In the genomic region with DNA sequence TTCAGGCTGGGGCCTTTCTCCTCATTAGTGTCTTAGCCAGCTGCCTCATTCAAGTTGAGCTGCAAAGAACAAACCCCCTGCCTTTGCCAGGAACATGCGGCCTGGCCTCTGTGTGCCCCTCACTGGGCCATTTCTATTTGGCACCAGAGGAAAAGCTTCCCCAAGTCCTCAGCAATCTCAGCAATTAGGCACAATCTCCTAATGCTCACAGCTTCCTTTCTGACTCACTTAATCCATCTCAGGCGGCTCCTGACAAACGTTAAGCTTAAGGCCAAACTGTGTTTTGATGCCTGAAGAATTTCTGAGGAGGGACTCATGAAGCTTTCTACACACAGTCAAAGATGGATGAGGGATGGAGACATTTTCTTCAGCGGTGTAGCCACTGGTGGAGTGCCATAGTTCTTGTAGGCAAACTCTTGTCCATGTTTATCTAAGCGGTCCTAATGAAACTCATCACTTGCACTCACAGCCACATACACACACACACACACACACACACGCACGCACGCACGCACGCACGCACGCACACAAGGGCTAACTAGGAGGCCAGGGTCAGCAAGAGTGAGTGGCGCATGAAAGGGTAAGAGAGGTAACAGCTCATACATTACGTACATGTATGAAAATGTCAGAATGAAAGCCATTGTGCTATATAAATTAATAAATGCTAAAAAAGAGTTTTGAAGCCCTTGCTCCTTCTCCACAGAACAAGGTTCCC, we compare ENCODE assay signal across 15 mouse cellular contexts.
DNase-seq lines count a peak whose midpoint lies in the region; ATAC-seq and TF ChIP-seq lines count a peak whose summit lies in the region.
"Had no signal": no experiment of that assay in that cellular context is flagged by ENCODE, and none has a peak within 500 bp of the region (broad histone marks: within the 10 kb centered on the region; RNA-seq: fewer than 3 reads in every experiment).

No protein-coding gene starts in this region.

- TF ChIP-seq CTCF in ES-Bruce4 (IDR thresholded peaks at IDR 0.05; ENCODE audit: low read depth, low read length), result no peak

- no peak for TF ChIP-seq EP300 in ES-Bruce4 (IDR thresholded peaks at IDR 0.05; ENCODE audit: insufficient read depth, low read depth, low read length)

- no peak overlapping the region for H3K27ac ChIP-seq in ES-Bruce4 (ENCODE audit: insufficient read depth, low read length)
- H3K27ac ChIP-seq in forebrain, embryonic 15.5 days (replicated peaks), result no peak overlapping the region; the same call in 1 of the 2 replicates
- H3K27ac ChIP-seq: hindbrain, embryonic 14.5 days; liver, embryonic 12.5 days; midbrain, embryonic 12.5 days had no signal

- H3K4me2 ChIP-seq in forebrain, embryonic 15.5 days (replicated peaks), result no peak overlapping the region
- H3K4me2 ChIP-seq: heart, embryonic 11.5 days; hindbrain, embryonic 14.5 days; liver, embryonic 12.5 days; midbrain, embryonic 12.5 days had no signal

- intact Hi-C loops in heart, postnatal 36 days (cut with DNase I), result no loop called here
- intact Hi-C loops in left cerebral cortex, postnatal 25 days (cut with DNase I), result loop anchor here (5.0 kb wide), 1 partner anchor 63 kb away; a partner anchor contains a TSS

- H3K4me1 ChIP-seq in ES-Bruce4 (ENCODE audit: control insufficient read depth, insufficient read depth, low read length), result peaks cover 4% of the 10 kb centered on the region
- H3K4me1 ChIP-seq in forebrain, embryonic 15.5 days, result 0 out of 2 replicates have a peak, but pooled peaks cover 5% of the 10 kb centered on the region
- H3K4me1 ChIP-seq: liver, embryonic 12.5 days had no signal

- WGBS in forebrain, embryonic 15.5 days, result 42% methylated on average over 14 of the region's 14 CpGs

- no peaks in the 10 kb centered on the region for H3K27me3 ChIP-seq in ES-Bruce4 (ENCODE audit: control insufficient read depth, insufficient read depth, low read length, poor library complexity, severe bottlenecking)
- no peaks in the 10 kb centered on the region for H3K27me3 ChIP-seq in forebrain, embryonic 15.5 days
- H3K27me3 ChIP-seq: liver, embryonic 12.5 days; midbrain, embryonic 12.5 days had no signal

- ATAC-seq in forebrain, embryonic 15.5 days (replicated peaks), result peak; percentile 93
- ATAC-seq in megakaryocyte, adult 5-6 weeks (ENCODE audit: poor library complexity, severe bottlenecking), result no peak
- ATAC-seq: liver, embryonic 12.5 days had no signal

- H3K9ac ChIP-seq in ES-Bruce4 (ENCODE audit: low read depth, poor library complexity, severe bottlenecking), result no peak overlapping the region
- H3K9ac ChIP-seq in forebrain, embryonic 15.5 days (replicated peaks), result no peak overlapping the region
- H3K9ac ChIP-seq: hindbrain, embryonic 14.5 days; liver, embryonic 12.5 days; midbrain, embryonic 12.5 days had no signal

- DNase-seq in heart, adult 11 months, result peak; percentile 55
- DNase-seq in heart, postnatal 36 days, result no peak
- DNase-seq in left cerebral cortex, postnatal 25 days (ENCODE audit: low spot score in 2 of 2), result peak; percentile 30 to 69
- DNase-seq in adrenal gland, adult 2 months, result no peak
- DNase-seq in embryo, embryonic 9.5 days (ENCODE audit: extremely low spot score), result no peak
- DNase-seq: cerebellum, postnatal 36 days; kidney, postnatal 10 days; thymus, postnatal 4 days had no signal

- peak overlapping the region; percentile 38 for H3K4me3 ChIP-seq in ES-Bruce4 (ENCODE audit: low read depth, low read length)
- H3K4me3 ChIP-seq in forebrain, embryonic 15.5 days, result no peak overlapping the region
- H3K4me3 ChIP-seq: liver, embryonic 12.5 days; midbrain, embryonic 12.5 days had no signal

- no peaks in the 10 kb centered on the region for H3K9me3 ChIP-seq in ES-Bruce4 (replicated peaks; ENCODE audit: control insufficient read depth, insufficient read depth, low read length, poor library complexity, severe bottlenecking)
- no peaks in the 10 kb centered on the region for H3K9me3 ChIP-seq in forebrain, embryonic 15.5 days
- H3K9me3 ChIP-seq: liver, embryonic 12.5 days; midbrain, embryonic 12.5 days had no signal

- TF ChIP-seq POLR2A in ES-Bruce4 (IDR thresholded peaks at IDR 0.05; ENCODE audit: insufficient read depth, low read length), result no peak

- H3K36me3 ChIP-seq in ES-Bruce4 (ENCODE audit: control insufficient read depth, insufficient read depth, low read length, poor library complexity, severe bottlenecking), result no peaks in the 10 kb centered on the region
- no peaks in the 10 kb centered on the region for H3K36me3 ChIP-seq in forebrain, embryonic 15.5 days
- H3K36me3 ChIP-seq: liver, embryonic 12.5 days; midbrain, embryonic 12.5 days had no signal

Comparison
In these comparisons a context has a peak if more than half of its experiments do, and no peak if none do; other contexts are left out.
1. DNase-seq: peak in heart, adult 11 months (single experiment) and left cerebral cortex, postnatal 25 days (2 of 2); none in heart, postnatal 36 days (0 of 2), adrenal gland, adult 2 months (single experiment) and embryo, embryonic 9.5 days (single experiment).